ENCODE assay signal across 8 mouse cellular contexts in genomic region chr4:106562837-106563790, GRCm38 (mm10). TPM values are rescaled to one million over a fixed set of nuclear protein-coding genes. Genes with fewer than 3 reads are reported as not detected.
DNase-seq lines count a peak whose midpoint lies in the region; ATAC-seq lines count a peak whose summit lies in the region.

No protein-coding gene starts in this region.

- peak; percentile 2; the same call in 1 of the 2 replicates for ATAC-seq in liver, embryonic 16.5 days (ENCODE audit: low read depth)
- no peak for ATAC-seq in stomach, embryonic 16.5 days (ENCODE audit: insufficient read depth, low FRiP score)
- no peak for ATAC-seq in activated CD4-positive, CD25-positive, alpha-beta regulatory T cell, adult 4 months

- no peak overlapping the region; the same call in none of the 2 replicates for H3K9ac ChIP-seq in liver, embryonic 16.5 days (ENCODE audit: low read depth, low read length)
- peak overlapping the region; percentile 83 for H3K9ac ChIP-seq in stomach, embryonic 16.5 days (ENCODE audit: low read length)

- peak; percentile 74 for DNase-seq in 416B (ENCODE audit: low read depth)
- DNase-seq in embryo, embryonic 10 days (ENCODE audit: low spot score), result peak; percentile 76
- DNase-seq in induced T-regulatory cell, adult 2 months (ENCODE audit: low read depth), result peak; percentile 5
- DNase-seq in cerebellum, postnatal 4 days (ENCODE audit: low spot score in 2 of 2), result no peak
- DNase-seq in layer of hippocampus, adult 11-12 months (ENCODE audit: low spot score), result no peak

- H3K27ac ChIP-seq in liver, embryonic 16.5 days (ENCODE audit: low read length), result 0 out of 2 replicates have a peak overlapping the region, but pooled peaks have one; percentile 43
- H3K27ac ChIP-seq in stomach, embryonic 16.5 days (ENCODE audit: low read length), result no peak overlapping the region; the same call in 1 of the 2 replicates

- 33% methylated on average over 9 of the region's 9 CpGs for WGBS in liver, embryonic 16.5 days (ENCODE audit: insufficient replicate concordance)
- WGBS in stomach, embryonic 16.5 days, result 29% methylated on average over 9 of the region's 9 CpGs

- H3K9me3 ChIP-seq in liver, embryonic 16.5 days (replicated peaks; ENCODE audit: control insufficient read depth, low read length), result no peaks in the 10 kb centered on the region
- no peaks in the 10 kb centered on the region for H3K9me3 ChIP-seq in stomach, embryonic 16.5 days (replicated peaks; ENCODE audit: control insufficient read depth, low read length)

- no peaks in the 10 kb centered on the region for H3K27me3 ChIP-seq in liver, embryonic 16.5 days (ENCODE audit: control insufficient read depth, insufficient read depth, low read depth, low read length)
- H3K27me3 ChIP-seq in stomach, embryonic 16.5 days (ENCODE audit: control insufficient read depth, insufficient read depth, low read length), result no peaks in the 10 kb centered on the region

- peaks cover 19% of the 10 kb centered on the region for H3K36me3 ChIP-seq in liver, embryonic 16.5 days (ENCODE audit: control insufficient read depth, insufficient read depth)
- peaks cover 14% of the 10 kb centered on the region; the same call in 1 of the 2 replicates for H3K36me3 ChIP-seq in stomach, embryonic 16.5 days (ENCODE audit: control insufficient read depth, insufficient read depth, low read length)

- peak overlapping the region; percentile 95 for H3K4me2 ChIP-seq in liver, embryonic 16.5 days (ENCODE audit: low read depth, low read length)
- H3K4me2 ChIP-seq in stomach, embryonic 16.5 days (ENCODE audit: low read depth, low read length), result peak overlapping the region; percentile 95

- peaks cover 30% of the 10 kb centered on the region for H3K4me1 ChIP-seq in liver, embryonic 16.5 days (ENCODE audit: control insufficient read depth, low read depth, low read length)
- H3K4me1 ChIP-seq in stomach, embryonic 16.5 days (ENCODE audit: control insufficient read depth, insufficient read depth, low read length), result peaks cover 23% of the 10 kb centered on the region

- H3K4me3 ChIP-seq in liver, embryonic 16.5 days (ENCODE audit: low read depth, low read length), result peak overlapping the region; percentile 85
- peak overlapping the region; percentile 86 for H3K4me3 ChIP-seq in stomach, embryonic 16.5 days (replicated peaks; ENCODE audit: low read length)

RNA-seq across cellular contexts. Expression of gene Dhcr24, which starts 2.3 kb away (rescaled TPM):
- 7.7 and 8.1 TPM in 2 replicates for polyA plus RNA-seq in liver, embryonic 16.5 days (2015; fragmentation: Nextera tagmentation; extraction: Ambion mirVana)
- polyA plus RNA-seq in stomach, embryonic 16.5 days (2015; fragmentation: Nextera tagmentation; extraction: Ambion mirVana), result 4.2 and 4.9 TPM in 2 replicates
- polyA plus RNA-seq in activated CD4-positive, CD25-positive, alpha-beta regulatory T cell, adult 4 months (2017; shearing (Covaris generic)), result 1 to 10 TPM; 4.5 to 7.7 TPM

RNA-seq across cellular contexts. Expression of gene Lexm, which starts 53.9 kb away (rescaled TPM):
- polyA plus RNA-seq in liver, embryonic 16.5 days (2015; fragmentation: Nextera tagmentation; extraction: Ambion mirVana), result not detected in 2 replicates
- polyA plus RNA-seq in stomach, embryonic 16.5 days (2015; fragmentation: Nextera tagmentation; extraction: Ambion mirVana), result not detected in 2 replicates
- not detected for polyA plus RNA-seq in activated CD4-positive, CD25-positive, alpha-beta regulatory T cell, adult 4 months (2017; shearing (Covaris generic))

RNA-seq across cellular contexts. Expression of gene Ttc22, which starts 59.1 kb away (rescaled TPM):
- 0.04 and 0.22 TPM in 2 replicates for polyA plus RNA-seq in liver, embryonic 16.5 days (2015; fragmentation: Nextera tagmentation; extraction: Ambion mirVana)
- 12.6 and 15.3 TPM in 2 replicates for polyA plus RNA-seq in stomach, embryonic 16.5 days (2015; fragmentation: Nextera tagmentation; extraction: Ambion mirVana)
- polyA plus RNA-seq in activated CD4-positive, CD25-positive, alpha-beta regulatory T cell, adult 4 months (2017; shearing (Covaris generic)), result not detected

Comparison
In these comparisons a context has a peak if more than half of its experiments do, and no peak if none do; other contexts are left out.
1. DNase-seq: peak in 416B (single experiment), embryo, embryonic 10 days (single experiment) and induced T-regulatory cell, adult 2 months (single experiment); none in cerebellum, postnatal 4 days (0 of 2) and layer of hippocampus, adult 11-12 months (single experiment).
2. RNA of gene Ttc22, which starts 59.1 kb away (polyA plus RNA-seq): 12.6 to 15.3 TPM in stomach, embryonic 16.5 days; 0.04 to 0.22 TPM in liver, embryonic 16.5 days and not detected in activated CD4-positive, CD25-positive, alpha-beta regulatory T cell, adult 4 months; every median in the first group is over 10 times any median in the second.